Mouse (Mus musculus) lung, adult 2 months (tissue): ENCODE data around the gene 6330409D20Rik. TPM values are rescaled to one million over a fixed set of nuclear protein-coding genes. Genes with fewer than 3 reads are reported as not detected.
A peak's percentile ranks its signal among the peaks of the same experiment; 100 is the strongest.

Experiments used
- DNase-seq: peaks from one replicate; pipeline ENCODE4 v3.0.0; 2022
- H3K4me1 ChIP-seq: fragments of 200-500 bp; 2 replicates; pipeline ENCODE4 v1.6.1; 2011; ENCODE audit warnings: low read length; ENCODE audit not compliant: control insufficient read depth, insufficient read depth
- H3K4me3 ChIP-seq: fragments of 200-500 bp; replicated peaks from 2 replicates; pipeline ENCODE3; 2011; ENCODE audit warnings: low read depth, mild to moderate bottlenecking, control low read depth, low read length; ENCODE audit errors: extremely low read depth
- CTCF ChIP-seq: fragments of 200-500 bp; IDR thresholded peaks from 2 replicates; pipeline ENCODE4 v1.5.1; 2011; ENCODE audit warnings: mild to moderate bottlenecking, low read length, control low read depth; ENCODE audit not compliant: insufficient read depth
- POLR2A ChIP-seq: fragments of 200-500 bp; IDR thresholded peaks from 2 replicates; pipeline ENCODE4 v1.6.1; 2011; ENCODE audit warnings: low read depth, mild to moderate bottlenecking, control low read depth, low read length, borderline replicate concordance; ENCODE audit errors: extremely low read depth
- WGBS: fragments of 180-500 bp; shearing (Covaris S2); methylation state at CpG from one replicate; pipeline ENCODE4 v1.1.7; 2018; 5-methylcytosine and 5-hydroxymethylcytosine counted together
- polyA plus RNA-seq: library from polyadenylated mRNA; depleted of rRNA; stranded (reverse); fragments of >200 nt; gene quantifications from 2 replicates; pipeline ENCODE4 v1.2.3, GENCODE M21; 2012

The 6330409D20Rik gene
- polyA plus RNA-seq, 1 experiment: 0.18 TPM

DNA sequence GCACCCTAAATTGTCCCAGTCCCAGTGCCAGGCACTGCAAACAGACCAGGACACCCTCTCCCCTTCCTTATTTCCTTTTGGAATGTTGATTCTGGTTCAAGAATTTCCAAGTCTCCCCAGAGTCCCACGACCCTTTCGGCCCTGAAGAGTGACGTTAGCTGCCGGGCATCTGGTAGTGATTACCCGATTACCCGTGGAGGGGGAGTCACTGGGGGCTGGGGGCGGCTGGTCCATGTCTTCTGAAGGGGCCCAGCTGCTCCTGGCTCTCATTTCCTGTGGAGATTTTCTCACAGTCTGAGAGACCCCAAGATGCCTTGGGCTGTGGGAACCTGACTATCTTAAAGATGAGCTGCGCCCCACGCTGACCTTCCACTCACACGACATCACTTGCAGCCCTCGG, 10.0 kb downstream of the 6330409D20Rik start:
- H3K4me3 ChIP-seq: peak overlapping the region; percentile 13
- peaks cover 25% of the 10 kb centered on the region for H3K4me1 ChIP-seq
- no peak for DNase-seq
- WGBS: 21% methylated on average over 11 of the region's 11 CpGs
- no peak for TF ChIP-seq CTCF
- TF ChIP-seq POLR2A: no peak

DNA sequence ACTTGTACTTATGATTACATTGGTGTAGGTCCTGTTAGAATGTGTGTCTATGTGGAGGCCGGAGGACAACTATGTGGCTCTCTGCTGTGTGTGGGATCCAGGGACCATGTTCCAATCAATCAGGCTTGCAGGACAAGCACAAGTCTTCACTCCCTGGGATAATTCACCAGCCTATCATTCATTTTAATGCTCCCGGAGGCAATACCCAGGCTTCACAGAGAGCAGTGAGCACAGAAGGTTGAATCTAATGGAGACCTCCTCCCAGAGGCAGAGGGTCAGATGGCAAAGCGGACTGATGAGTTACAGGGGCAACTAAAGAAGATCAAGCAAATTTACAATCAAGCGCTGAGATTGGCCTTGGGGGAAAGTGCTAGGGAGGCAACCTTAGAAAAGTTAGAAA, 11.3 kb downstream of the 6330409D20Rik start:
- TF ChIP-seq CTCF (no peak), POLR2A (no peak)
- 48% methylated on average over 4 of the region's 4 CpGs for WGBS
- Histone ChIP-seq H3K4me1 (peaks cover 19% of the 10 kb centered on the region), H3K4me3 (peak overlapping the region; percentile 36)
- DNase-seq: no peak

DNA sequence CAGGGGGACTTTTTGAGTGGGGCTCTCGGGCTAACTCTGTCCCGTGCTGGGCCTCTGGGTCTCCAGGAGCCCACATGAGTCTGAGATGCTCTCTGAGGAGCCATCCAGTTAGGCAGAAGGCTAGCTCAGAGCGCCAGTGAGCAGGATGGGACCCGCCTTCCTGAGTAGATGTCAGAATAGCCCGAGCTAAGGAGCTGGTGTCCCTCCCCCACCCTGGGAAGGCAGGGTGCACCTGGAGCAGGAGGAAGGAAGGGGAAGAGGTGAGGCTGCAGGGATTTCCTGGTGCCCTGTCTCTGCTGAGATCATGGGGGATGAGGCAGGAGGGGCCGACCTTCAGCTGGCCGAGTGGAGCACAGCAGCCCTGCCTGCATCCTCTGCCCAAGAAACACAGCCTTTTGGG, 12.4 kb downstream of the 6330409D20Rik start:
- 26% methylated on average over 7 of the region's 7 CpGs for WGBS
- no peak for DNase-seq
- H3K4me1 ChIP-seq: peaks cover 14% of the 10 kb centered on the region
- H3K4me3 ChIP-seq: peak overlapping the region; percentile 65
- TF ChIP-seq POLR2A (peak; percentile 66; the same call in 1 of the 2 replicates), CTCF (no peak)

DNA sequence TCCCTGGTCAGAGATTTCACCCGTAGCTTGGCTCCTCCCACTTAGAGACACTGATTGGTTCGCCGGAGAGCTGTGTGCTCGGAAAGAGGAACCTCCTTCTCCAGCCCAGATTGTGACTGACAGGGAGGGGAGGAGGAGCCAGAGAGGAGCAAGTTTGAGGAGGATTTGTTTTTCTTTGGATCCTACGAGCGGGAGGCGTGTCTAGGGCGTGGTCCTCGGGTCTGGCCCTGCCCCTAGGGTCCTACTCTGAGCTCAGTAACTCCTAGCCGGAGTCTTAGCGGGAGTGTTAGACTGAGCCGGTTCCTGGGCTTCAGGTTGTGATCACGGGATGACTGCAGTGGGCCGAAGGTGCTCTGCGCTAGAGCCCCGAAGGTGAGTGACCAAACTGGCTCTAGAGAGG, 13.4 kb downstream of the 6330409D20Rik start:
- Histone ChIP-seq H3K4me1 (peaks cover 11% of the 10 kb centered on the region), H3K4me3 (peak overlapping the region; percentile 72)
- peak; percentile 99 for TF ChIP-seq POLR2A
- TF ChIP-seq CTCF: no peak
- DNase-seq: peak; percentile 91
- 2% methylated on average over 16 of the region's 16 CpGs for WGBS

DNA sequence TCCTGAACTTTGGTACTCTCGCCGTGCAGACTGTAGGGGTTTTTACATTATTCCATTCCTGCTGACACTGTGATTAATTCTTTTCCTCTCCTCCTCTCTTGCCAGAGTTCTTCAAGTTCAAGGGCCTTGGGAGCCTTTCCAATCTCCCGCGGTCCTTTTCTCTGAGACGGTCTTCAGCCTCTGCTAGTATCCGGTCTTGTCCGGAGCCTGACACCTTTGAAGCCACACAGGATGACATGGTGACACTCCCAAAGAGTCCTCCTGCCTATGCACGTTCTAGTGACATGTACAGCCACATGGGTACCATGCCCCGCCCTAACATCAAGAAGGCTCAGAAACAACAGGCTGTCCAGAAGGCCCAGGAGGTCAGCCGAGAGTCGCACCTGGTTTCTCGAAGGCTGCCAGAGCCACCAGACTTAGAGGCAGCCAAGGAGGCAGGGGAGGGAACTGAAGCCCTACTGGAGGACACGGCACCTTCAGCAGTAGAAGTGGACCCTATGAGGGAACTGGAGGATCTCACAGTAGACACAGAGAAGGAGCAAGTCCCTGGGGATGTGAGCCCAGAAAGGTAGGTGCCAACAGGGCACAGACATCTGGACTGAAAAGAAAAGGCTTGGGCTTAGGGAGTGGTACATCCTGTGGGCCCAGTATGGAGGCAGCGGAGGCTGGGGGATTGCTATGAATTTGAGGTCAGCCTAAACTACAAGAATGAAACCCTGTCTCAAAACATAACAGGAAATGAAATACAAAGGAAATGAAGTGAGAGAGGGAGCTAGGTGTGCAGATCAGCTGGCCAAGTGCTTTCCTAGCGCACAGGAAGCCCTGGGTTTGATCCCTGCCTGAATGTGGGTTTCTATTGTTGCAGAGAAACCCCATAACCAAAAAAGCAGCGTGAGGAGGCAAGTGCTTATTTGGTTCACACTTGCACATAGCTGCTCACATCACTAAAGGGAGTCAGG, 15.7 kb downstream of the 6330409D20Rik start:
- TF ChIP-seq CTCF: no peak
- no peak for TF ChIP-seq POLR2A
- 49% methylated on average over 16 of the region's 16 CpGs for WGBS
- no peak overlapping the region for H3K4me3 ChIP-seq
- peaks cover 3% of the 10 kb centered on the region for H3K4me1 ChIP-seq
- no peak for DNase-seq

DNA sequence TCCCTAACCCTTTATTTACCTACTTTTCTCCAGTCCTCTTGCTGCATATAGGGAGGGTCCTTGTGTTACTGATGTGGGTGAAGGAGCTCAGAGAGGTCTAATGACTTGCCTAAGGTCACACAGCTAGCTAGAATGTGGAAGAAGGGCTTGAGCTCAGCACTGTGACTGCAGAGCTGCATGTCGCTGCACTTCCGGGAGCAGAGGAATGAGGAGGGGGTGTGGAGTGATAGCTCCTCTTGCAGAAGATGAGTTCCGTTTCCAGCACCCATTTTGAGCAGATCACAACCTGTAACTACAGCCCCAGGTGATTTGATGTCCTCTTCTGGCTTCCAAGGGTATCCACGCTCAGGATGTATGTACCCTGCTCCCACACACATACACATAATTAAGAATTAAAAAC, 16.7 kb downstream of the 6330409D20Rik start:
- H3K4me1 ChIP-seq: peaks cover 3% of the 10 kb centered on the region
- DNase-seq: no peak
- no peak overlapping the region for H3K4me3 ChIP-seq
- TF ChIP-seq POLR2A (no peak), CTCF (no peak)
- WGBS: 83% methylated on average over 4 of the region's 4 CpGs

DNA sequence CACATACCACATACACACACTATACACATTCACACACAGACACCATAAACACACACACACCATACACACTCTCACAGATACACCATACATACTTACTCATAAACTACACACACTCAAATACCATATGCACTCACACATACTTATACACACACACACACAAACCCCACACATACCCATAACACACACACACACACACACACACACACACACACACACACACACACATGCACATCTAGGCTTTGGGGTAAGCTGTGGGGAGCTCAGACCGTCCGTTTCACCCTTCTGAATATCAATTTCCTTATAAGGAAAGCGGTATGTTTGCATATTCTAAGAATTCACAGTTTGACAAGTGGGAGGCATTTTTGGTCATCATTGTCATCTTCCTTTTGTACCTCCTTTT, 18.2 kb downstream of the 6330409D20Rik start:
- no peak for DNase-seq
- peaks cover 3% of the 10 kb centered on the region for H3K4me1 ChIP-seq
- no peak overlapping the region for H3K4me3 ChIP-seq
- WGBS: 59% methylated on average over 3 of the region's 3 CpGs
- TF ChIP-seq CTCF: no peak
- TF ChIP-seq POLR2A: no peak

DNA sequence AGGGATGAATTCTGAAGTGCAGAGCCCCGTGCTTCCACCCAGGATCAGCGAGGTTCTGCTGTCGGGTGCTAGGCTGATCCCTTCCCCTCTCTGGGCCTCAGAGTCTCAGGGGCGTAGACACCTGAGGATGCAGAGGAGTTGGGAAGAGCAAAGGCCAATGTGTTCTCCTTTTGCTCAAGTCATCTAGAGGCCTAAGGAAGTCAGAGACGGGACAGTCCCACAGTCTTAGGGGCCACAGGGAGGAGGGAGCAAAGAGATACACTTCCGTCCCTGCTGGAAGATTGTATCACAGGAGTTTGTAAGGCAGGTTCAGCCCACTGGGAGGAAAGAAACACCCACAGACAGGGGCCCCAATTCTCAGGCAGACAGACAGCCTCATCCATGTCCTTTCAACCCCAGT, 18.8 kb downstream of the 6330409D20Rik start:
- no peak for TF ChIP-seq CTCF
- no peak for TF ChIP-seq POLR2A
- Histone ChIP-seq H3K4me3 (peak overlapping the region; percentile 4), H3K4me1 (peaks cover 1% of the 10 kb centered on the region)
- 53% methylated on average over 6 of the region's 6 CpGs for WGBS
- no peak for DNase-seq

DNA sequence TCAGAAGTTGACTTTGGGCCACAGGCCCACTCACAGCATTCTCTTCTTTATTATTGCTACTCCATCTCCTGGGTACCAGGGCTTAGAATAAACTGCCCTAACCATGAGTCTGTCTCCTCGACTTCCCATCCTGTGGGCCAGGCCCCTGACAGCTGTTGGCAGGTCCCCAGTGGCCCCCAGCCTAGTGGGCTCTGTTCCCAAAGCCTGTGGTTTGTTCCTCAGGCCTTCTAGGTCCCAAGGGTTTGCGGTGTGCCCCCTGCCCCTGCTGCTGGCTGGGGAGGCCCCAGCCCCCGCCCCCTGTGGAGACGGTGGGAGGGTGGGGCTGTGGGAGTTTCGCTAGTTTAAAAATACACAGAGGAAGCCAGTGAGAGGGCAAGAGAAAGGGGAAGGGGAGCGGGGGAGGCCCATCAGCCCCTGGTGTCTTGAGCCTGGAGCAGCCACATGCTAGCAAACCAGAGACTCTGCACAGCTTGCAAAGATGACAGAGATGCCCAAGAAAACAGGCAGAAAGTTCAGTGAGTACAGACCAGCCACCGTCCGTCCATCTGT, 20.1 kb downstream of the 6330409D20Rik start, which contains the start of gene Sh2d3c:
Gene Sh2d3c, plus strand, starts transcription at position 375 of the 549 bp plus-strand sequence.
- DNase-seq: no peak
- WGBS: 36% methylated on average over 8 of the region's 8 CpGs
- no peak for TF ChIP-seq CTCF
- no peak for TF ChIP-seq POLR2A
- H3K4me1 ChIP-seq: no peaks in the 10 kb centered on the region; the same call in 1 of the 2 replicates
- peak within 1 kb of the TSS; percentile 58 for H3K4me3 ChIP-seq
